Mouse (Mus musculus) erythroblast, adult 5-6 weeks (primary cell): ENCODE data around the gene Gfer. TPM values are rescaled to one million over a fixed set of nuclear protein-coding genes. Genes with fewer than 3 reads are reported as not detected.
"Not testable (repeated sequence)": the region's sequence is repeated elsewhere in the genome, so short reads cannot be mapped to it uniquely, and the experiment has no call there.

Experiments
- ATAC-seq: replicated peaks from 2 replicates; pipeline ENCODE4 v1.8.0; 2016; ENCODE audit warnings: moderate number of reproducible peaks, mild to moderate bottlenecking, moderate TSS enrichment, inconsistent platforms; ENCODE audit not compliant: poor library complexity, low FRiP score, severe bottlenecking
- total RNA-seq, 2 experiments: library from RNA; stranded (forward) in 1 of 2; stranded (reverse) in 1 of 2; fragments of 150-400 nt in 1 of 2; fragments of 200-764, 138-1000 nt in 1 of 2; gene quantifications; 2 replicates each; pipeline versions ENCODE4 v1.2.3 to v1.2.4; 2015 to 2017; ENCODE audit warnings: low replicate concordance in 2 of 2

Gene Gfer
- total RNA-seq, 2 experiments from 2014 or later: 2.7 to 3.0 TPM

DNA sequence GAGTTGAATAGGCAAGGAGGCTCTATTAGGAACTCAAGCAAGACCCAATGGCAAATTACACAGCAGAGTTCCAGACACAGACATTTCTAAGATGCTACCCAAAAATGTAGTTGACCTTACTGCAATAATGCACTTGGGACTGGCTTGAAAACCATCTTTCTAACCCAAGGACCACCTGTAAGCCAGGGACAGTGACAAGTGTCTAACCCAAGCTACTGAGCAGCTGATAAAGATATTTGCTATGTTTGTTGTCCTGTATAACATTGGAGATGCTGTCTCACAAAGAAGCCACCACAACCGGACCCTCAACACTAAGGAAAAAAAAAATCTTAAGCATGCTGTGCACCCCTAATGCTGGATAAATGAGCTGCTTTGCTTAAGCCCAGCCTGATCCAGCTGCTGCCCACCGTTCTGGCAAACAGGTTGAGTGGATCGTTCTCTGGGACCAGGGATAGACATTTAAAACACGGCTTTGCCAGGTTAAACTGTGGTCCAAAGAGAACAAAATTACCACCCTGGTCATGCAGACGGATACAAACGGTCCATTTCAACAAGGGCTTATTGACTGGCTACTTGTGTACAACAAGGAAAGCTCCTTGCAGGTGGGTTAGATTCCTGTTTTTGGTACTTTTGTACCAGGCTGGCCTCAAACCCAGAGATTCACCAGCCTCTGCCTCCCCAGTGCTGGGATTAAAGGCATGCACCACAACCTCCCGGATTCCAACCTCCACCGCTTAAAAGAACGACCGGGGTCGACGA is 27.3 kb upstream of the Gfer start:
- ATAC-seq: no peak

DNA sequence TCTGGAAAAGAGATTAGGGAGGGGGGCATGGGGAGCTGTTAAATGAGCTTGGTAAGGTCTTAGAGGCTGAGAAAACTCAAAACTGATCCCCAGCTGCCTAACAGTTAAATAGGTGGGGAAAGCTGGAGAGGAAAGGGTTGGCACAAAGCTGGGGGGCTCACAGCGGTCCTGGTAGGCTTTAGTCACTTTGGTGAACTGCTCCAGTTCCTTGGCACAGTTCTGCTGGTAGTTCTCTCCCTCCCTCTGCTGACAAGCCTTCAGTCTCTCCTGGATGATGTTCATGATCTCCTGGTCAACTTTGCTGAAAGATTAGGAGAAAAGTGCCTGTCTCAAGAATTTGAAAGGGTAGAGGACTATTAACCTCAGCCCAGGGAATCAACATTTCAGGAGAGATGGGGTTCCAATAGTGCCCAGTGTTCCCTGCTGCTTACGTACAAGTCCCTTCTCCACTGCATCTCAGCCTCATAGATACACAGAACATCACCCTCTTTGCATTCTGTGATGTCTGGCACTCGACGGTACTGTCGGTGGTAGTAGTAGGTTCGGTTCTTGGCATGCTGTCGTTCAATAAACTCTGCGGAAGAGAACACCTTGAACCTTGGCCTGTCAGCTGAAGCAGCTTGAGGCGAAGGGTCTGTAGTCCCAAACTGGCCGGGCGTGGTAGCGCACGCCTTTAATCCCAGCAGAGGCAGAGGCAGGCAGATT is 26.4 kb upstream of the Gfer start:
- ATAC-seq: no peak

DNA sequence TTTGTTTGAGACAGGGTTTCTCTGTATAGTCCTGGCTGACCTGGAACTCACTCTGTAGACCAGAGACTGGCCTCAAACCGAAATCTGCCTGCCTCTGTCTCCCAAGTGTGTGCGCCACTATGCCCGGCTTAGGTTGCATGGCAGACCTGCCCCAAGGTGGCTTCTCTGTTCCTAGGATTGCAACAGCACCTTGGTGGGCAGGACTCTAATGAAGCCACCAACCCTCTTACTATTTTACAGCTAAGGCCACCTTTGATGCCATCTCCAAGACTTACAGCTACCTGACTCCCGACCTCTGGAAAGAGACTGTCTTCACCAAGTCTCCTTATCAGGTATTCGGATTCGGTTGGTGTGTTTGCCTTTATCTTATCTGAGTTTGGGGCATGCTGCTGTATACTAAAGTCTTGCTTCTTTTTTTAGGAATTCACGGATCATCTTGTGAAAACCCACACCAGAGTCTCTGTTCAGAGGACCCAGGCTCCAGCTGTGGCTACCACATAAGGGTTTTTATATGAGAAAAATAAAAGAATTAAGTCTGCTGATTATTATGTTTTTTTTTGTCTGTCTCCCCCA is 25.5 kb upstream of the Gfer start:
- ATAC-seq: not testable (repeated sequence)

DNA sequence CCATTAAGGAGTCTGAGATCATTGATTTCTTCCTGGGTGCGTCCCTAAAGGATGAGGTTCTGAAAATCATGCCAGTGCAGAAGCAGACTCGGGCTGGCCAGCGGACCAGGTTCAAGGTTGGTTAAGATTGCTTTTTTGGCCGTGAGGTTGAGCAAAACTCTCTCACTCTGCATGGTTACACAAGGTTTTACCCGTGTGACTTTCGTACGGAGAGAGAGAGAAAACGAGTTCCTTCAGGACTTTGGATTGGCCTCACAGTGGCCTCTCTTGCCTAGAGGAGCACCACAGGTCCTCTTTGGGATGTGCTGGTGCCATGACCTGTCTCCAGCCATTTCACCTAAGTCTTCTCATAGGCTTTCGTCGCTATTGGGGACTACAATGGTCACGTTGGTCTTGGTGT is 24.7 kb upstream of the Gfer start:
- not testable (repeated sequence) for ATAC-seq

DNA sequence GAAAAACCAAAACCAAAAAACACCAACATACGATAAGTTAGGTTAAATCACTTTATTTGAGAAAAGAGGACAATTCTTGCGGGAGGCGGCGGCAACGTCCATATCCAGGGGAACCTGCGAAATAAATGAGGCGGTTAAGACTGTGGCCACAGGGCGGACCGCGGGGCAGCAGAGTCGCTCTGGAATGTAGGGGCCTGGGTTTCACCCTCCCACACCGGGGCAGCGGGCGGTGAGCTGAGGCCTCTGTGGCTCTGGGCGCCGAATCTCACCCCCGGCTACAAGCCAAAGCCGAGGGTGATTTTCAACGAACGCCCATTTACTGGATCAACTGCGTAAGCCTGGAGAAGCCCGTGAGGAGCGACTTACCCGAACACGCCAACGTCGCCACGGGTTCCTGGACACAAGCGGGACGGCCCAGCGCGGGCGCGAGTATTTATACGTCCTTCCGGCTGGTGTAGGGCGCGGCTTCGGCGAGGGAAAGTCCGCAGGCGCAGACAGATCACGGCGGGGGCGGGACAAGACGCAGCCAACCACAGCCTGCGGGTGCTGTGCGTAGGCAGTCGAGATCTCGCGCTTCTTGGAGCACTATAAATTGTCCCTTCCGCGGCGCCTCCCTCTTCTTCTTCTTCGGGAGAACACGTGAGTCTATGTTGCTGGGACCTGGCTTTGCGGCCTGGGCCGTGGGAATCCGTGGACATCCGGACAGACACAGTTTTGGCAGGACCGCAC is 23.7 kb upstream of the Gfer start:
- peak; percentile 90 for ATAC-seq

DNA sequence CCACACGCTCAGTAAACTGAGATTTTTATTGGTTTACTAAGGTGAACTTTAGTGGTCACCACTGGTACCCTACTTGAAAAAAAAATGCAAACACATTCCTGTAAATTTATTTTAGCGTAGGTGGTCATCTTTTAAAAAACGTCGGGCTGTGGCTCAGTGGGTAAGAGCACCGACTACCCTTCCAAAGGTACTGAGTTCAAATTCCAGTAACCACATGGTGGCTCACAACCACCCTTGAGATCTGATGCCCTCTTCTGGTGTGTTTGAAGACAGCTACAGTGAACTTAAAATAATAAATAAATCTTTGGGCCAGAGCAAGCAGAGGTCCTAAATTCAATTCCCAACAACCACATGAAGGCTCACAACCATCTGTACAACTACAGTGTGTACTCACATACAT is 23.0 kb upstream of the Gfer start:
- ATAC-seq: not testable (repeated sequence)

DNA sequence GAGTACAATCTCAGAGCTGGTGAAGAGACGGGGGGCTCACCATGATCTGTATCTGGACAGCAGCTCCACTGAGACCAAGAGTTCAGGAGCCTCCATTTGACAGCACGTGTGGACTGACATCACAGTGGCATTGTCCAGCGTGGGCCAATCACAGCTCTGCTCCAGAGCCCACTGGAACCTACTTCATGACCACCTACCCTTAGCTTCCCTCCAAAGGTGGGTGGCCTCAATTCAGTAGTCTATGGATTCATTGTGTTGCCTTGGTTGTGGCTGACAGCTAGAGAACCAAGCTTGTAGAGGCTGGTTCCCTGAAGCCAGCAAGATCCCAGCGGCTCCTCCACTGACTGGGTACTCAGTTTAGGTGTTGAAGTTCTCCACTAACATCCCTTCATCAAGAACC is 22.0 kb upstream of the Gfer start, which contains the start of the genes Rnf151 and Rps2:
Rnf151 (minus strand) TSS at position 121 of the 400 bp plus-strand sequence.
Rps2 (plus strand) TSS at position 174 of the 400 bp plus-strand sequence.
- ATAC-seq: no peak

DNA sequence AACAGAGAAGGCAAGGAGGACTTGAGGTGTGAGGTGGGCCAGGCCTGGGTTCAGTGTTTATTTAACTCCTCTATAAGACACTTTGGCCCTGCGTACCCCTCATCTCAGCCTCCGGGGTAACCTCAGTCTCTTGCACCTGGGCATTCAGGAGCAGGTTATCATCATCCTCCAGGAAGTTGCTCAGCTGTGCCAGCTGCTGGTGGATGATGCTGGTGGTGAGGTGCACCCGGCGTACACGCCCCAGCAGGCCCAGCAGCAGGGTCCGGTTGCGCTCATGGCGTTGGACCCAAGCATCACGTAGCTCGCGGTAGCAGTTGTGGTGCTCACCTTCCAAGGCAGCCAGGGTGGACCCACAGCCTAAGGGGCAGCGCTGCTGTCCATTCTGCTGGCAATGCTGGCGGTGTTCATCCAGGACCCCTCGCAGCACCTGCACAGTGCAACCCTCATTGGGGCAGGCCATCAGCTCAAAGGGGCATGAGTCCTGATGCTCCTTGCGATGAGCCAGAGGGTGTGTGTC is 20.3 kb upstream of the Gfer start:
- no peak for ATAC-seq

DNA sequence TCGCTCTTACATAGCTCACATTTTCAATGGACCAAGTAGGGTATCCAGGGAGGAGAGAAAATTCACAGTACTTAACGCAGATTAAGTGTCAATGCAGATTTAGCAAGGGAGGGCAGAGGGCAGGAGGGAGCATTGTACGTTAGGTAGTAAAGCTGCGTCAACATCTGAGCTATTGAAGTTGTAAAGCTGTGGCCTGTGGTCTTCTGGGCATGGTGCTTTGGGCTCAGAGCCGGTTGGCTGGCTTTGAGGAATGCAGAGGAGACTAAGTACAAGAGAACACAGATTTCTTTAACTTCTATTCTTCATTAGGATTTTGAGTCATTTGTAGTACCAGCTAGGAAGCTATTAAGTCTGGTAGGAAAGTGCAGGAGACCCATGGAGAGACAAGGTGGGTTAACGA is 19.6 kb upstream of the Gfer start:
- no peak for ATAC-seq

DNA sequence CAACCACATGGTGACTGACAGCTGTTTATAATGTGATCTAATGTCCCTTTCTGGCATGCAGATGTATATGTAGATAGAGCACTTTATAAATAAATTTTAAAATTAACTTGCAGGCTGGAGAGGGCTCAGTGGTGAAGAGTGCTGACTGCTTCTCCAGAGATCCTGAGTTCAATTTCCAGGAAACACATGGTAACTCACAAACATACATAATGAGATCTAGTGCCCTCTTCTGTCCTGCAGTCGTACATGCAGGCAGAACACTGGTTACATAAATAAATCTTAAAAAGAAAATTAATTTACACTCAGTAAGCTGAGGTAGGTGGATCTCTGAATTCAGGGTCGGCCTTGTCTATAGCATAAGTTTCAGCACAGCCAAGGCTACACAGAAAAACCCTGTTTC is 12.7 kb upstream of the Gfer start:
- ATAC-seq: peak; percentile 60

DNA sequence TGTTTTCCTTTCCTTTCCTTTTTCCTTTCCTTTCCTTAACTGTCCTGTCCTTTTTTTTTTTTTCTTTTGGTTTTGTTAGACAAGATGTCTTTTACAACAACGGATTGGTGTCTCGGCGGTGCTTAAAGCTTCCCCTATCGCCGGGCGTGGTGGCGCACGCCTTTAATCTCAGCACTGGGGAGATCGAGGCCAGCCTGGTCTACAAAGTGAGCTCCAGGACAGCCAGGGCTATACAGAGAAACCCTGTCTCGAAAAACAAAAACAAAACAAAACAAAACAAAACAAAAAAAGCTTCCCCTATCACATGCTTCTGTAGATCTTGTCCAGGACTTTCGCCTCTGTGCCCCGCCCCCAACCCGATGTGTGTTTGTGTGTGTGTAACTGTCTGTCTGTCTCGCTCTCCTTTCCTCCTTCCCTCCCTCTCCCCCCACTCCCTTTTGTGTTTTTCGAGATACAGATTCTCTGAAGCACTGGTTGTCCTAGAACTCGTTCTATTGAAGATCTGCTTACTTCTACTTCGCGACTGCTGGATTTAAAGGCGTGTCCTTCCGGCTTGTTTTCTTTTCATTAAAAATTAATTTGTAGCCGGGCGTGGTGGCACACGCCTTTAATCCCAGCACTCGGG is 12.0 kb upstream of the Gfer start:
- peak; percentile 22 for ATAC-seq

DNA sequence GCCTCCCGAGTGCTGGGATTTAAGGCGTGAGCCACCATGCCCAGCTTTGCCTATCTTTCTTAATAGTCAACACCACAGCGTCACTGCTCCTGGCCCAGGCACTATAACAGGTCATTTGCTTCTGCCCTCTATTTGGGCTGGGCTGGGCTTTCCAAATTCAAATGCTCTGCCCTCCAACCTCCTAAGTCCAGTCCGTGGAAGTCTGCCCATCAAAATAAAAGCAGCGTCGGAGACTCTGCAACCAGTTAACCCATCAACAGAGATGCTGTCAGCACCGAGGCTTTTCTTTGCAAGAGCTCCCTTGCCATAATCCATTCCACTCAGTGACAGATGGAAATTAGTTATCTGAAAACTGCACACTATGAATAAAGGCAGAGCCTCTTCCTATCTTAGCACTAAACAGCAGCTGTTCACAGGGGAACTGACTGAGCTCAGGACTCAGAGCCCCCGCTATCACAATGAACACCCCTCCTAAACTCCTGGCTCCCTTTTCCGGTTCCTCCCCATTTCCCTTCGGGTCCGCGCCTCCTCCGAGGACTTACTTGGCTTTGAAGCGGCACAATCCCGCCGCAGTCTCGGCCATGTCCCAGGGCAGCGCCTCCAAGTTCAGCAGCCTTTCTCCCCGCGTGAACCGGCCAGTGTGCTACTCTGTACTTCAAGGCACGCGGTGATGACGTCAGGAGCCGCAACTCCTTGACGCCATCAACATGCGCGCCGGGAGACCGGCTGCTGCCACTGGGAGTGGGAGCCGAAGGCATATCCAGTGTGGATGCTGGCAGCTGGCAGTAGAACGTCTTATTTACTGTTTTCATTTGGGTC is 11.2 kb upstream of the Gfer start, which contains the start of gene Tbl3:
Tbl3 (minus strand) TSS at position 679 of the 819 bp plus-strand sequence.
- peak; percentile 86 for ATAC-seq

DNA sequence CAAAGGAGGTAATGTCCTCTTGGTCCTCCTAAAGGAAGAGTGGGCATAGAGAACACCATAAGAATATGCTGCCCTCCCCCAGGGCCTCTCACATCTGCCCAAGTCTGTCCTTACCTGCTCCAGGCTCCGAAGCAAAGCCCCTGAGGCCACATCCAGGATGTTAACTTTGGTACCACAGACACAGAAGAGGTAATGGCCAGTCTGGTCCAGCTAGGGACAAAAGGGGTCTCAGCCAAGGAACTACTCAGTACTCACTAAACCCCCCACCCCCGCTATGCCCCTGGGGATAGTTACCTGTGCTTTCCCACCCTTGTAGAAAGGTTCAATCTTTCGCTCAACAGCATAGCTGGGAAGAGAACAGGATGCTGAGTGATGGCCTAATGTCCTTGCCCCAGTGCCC is 9.9 kb upstream of the Gfer start:
- no peak for ATAC-seq

DNA sequence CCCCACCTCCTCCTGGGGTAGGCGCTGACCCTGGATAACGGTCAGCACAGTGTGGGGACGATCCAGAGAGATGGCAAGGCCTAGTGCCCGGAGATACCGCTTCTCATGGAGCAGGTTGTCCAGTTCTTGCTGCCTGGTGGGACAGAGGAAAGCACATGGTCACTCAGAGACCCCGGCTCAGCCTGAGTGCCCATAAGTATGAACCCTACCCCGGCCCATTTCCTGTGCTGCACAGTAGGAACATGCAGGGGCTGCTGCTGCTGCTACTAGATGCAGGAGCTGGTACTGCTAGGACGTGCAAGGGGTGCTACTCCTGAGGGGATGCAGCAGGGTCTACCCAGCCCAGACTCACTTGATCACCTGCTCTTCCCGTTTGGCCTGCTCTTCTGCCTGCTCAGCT is 5.3 kb upstream of the Gfer start:
- no peak for ATAC-seq

DNA sequence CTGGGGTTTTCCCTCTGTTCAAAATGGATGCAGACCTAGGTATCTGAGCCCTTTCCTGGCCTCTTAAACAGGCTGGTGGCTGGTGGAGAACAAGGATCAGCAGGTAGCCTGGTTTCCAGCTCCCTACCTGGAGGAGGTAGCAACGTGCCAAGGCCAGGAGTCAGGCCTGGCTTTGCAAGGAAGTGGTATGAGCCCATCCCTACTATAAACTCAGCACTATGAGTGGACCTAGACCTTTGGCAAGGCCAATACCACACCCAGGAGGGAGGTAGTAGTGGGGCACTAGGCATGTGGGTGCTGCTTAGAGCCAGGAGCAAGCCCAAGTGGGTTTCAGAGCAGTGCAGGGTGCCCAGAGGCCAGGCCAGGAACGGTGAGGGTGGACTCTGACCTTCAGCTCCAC is 3.5 kb upstream of the Gfer start:
- no peak for ATAC-seq

DNA sequence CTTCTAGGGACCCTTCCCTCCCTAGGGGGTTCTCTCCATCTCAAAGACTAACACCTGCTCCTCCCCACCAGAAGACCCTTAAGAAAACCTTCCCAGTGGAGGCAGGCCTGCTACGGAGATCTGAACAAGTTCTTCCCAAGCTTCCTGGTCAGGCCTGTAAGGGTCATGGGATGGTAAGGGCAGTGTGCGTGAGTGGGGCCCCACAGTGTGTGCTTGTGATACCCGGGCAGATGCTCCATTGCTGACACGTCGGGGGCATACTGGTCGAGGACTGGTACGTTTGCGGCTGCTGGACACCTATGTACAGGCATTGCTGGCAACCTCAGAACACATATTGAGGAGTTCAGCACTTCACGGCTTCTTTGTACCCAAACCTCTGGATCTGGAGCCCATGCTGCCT is 2.8 kb upstream of the Gfer start:
- ATAC-seq: no peak

DNA sequence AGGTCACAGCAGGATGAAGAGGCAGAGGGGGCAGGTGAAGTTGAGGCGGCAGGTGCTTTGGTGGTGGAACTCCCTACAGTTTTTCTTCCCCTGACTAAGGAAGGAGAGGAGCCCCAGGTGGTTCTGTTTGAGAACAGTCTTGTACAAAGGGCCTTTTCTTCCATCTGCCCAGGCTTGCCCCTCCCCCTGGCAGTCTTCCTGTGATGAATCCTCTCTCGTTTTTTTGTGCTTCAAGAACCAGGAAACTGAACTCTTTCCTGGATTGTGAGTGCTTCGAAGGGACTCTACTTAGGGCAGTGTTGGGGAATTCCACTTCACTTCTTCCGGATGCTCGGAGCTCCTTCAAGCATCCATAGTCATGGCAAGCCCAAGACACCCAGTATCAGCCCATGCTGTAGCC is 2.0 kb upstream of the Gfer start:
- ATAC-seq: no peak

DNA sequence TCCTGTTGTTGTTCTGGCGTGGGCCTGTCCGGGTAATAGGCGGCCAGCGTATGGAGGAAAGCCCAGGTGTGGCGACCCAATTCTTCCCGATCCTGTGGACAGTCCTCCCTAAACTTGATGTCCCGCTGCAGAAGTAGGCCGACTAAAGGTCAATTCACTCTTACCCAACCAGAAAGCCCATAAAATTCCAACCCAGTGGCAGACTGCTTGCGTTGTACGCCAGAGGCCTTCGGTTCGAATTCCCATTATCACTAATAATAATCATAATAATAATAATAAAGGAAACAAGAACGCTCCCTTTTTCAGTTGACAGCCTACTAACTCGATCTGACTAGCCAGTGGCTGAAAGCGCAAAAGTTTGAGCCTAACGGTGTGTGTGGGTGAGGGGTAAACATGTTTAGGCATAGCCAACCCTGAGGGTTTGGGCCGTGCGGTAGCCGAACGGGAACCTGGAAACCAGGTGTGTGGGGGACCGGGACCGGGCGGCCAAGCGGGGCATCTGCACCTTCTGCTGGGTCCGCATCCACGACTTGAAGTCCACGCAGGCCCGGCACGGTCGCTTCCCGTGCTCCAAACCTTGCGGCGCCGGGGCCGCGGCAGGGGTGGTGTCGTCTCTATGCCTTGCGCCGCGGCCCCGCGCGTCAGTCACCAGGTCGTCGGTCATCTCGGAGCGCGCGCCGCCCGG is 488 bp downstream of the Gfer start:
- ATAC-seq: peak; percentile 11; the same call in 1 of the 2 replicates
